Mouse (Mus musculus): ENCODE measurements at regions not wholly inside any gene's neighbourhood (a gene's known extent, or its start where the extent isn't known, plus 50 kb on each side); places are given as distances from the start of the nearest gene placed in this dataset.

DNA sequence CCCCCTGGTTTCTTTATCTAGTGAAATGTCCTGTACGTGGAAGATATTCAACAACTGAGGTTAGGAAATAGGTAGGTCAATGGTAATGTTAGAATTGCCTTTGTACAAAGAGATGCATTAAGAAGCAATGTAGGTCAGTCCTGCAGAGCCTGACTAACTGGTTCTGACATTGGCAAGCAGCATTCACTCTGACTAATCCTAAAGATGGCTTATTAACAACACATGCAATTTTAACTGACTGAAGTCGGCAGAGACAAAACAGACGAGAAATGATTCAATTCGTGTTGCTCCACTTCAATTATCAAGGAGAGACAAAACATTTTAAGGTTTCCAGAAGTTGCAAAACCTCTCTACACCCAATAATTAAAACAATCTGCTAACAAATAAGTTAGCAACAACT lies 470.0 kb upstream of the Cited2 start:
- in situ Hi-C loops (cut with MboI; ENCODE audit: low sequenced_read_pairs): no loop called here

DNA sequence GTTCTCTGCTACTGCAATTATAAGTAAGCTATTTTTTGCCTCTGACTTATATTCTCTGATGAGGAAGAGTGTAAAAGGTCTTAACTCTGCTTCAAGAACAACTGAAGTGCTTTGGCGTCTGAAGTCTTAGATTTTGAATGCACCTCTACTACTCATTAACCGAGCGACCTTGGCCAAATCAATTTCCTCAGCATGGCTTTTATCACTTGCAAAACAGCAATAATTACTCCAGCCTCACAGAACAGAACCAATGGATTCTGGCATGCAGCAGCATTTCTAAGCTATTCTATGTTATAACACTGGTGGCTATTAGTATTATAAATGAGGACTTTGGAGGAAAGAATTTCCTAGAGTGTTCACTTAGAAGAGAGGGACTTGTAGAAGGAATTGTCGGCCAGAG lies 462.9 kb upstream of the Cited2 start:
- in situ Hi-C loops (cut with MboI; ENCODE audit: low sequenced_read_pairs): no loop called here

DNA sequence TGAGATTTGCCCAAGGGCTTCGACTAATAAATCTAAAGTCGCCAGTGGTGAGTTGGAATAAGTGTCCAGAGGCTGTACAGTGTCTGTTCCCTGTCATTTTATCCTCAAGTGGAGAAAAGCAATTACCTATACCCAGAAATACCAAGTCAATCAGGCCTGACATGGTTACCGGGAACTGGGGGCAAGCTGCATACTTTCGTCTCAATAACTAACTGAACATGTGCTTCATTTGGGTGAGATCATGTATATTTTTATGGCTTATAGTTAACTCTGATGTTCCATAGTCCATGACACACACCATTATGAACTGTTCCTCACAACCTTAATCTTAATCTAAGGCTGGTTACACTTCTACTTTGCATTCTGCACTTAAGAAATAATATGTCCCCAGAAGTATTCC lies 462.4 kb upstream of the Cited2 start:
- in situ Hi-C loops (cut with MboI; ENCODE audit: low sequenced_read_pairs): no loop called here

DNA sequence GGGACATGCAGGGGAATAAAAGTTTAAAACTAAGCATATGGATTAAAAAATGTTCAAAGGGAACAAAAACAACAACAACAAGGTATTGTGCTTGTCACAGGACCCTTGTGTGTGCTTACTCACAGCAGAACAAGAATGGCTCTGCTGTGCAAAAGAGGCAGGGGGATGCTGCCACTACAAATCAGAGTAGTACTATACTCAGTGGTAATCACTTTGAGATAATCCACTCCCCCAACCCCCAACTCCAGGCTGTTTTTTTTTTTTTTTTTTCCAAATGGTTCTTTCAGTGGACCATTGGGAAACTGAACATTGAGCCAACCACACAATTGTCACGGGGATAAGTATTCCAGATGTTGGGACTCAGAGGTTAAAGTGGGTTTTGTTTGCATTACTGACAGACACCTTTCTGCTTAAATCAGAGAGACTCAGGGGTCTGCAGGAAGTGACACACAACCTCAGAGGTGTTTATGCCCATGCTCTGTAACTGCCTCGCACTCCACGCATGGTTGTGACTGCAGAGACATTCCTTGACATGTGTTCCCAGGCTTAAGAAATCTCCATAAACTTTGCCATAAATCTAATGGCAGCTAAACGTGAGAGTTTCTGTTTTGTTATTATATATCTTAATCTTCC lies 461.7 kb upstream of the Cited2 start:
- in situ Hi-C loops (cut with MboI; ENCODE audit: low sequenced_read_pairs): no loop called here

DNA sequence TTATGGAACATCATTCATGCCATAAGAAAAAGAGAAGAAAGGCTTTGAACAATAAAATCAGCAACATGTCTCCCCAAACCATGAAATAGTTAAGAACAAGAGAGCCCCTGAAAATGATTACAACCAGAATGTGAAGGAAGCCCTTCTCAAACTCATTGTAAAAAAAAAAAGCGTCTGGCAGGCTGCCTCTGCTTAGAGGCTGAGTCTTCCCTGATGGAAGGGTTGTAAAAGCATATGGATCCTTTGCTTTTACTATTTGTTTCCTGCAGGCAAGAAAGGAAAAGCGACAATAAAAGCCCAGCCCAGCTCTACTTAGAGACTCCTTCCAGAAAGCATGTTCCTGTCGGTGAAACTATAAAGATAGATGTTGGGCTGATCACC lies 461.2 kb upstream of the Cited2 start:
- in situ Hi-C loops (cut with MboI; ENCODE audit: low sequenced_read_pairs): no loop called here

DNA sequence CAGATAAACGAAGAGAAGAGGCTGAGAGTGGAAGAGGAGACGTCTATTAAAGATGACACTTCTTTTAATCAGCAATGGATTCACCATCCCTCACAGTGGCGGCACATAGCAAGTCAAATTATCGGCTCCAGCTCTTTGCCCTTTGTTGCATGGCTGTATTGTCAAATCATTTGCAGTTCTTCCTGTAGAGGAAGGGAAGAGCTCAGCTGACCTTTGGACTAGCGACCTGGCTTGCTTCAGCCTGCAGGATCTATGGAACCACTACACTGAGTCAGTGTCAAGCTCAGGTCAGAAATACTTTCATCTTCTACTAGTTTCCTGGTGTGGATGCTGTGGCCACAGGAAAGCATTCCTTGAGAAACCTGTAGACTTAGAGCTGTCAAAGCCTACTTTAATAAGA lies 450.4 kb upstream of the Cited2 start:
- in situ Hi-C loops (cut with MboI; ENCODE audit: low sequenced_read_pairs): no loop called here

DNA sequence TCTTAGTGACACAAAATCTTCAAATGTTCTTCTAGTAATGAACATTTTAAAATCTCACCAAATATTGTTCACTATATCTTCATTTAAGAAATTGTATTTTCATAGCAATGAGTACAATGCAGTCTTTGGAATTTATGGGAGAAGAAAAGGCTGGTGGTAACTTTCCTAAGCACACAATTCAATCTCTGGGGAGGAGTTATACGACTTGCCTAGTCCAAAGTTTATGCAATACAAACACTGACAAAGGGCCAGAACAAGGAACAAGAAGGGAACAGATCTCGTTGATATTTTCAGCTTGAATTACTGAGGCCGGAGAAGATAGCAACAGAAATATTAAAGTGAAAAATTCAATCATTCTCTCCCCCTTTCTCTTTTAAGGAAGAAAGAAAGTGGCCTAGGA lies 449.2 kb upstream of the Cited2 start:
- in situ Hi-C loops (cut with MboI; ENCODE audit: low sequenced_read_pairs): no loop called here

DNA sequence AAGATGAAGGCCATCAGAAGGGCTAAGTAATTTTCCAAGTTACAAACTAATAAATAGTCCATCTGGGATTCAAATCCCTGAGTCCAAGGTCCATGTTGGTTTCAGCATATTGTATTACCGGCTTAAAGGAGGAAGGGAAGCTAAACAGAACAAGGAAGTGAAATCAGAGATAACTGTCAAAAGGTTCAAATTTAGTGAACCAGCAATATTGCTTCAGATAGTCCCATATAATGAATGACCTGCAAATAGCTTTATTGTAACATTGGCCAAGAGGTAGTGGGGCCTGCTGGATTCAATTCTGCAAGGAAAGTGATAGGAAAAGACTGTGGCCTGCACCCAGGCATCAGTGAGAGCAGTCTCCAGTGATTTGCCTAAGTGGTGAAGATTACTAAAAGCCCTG lies 447.8 kb upstream of the Cited2 start:
- in situ Hi-C loops (cut with MboI; ENCODE audit: low sequenced_read_pairs): no loop called here

DNA sequence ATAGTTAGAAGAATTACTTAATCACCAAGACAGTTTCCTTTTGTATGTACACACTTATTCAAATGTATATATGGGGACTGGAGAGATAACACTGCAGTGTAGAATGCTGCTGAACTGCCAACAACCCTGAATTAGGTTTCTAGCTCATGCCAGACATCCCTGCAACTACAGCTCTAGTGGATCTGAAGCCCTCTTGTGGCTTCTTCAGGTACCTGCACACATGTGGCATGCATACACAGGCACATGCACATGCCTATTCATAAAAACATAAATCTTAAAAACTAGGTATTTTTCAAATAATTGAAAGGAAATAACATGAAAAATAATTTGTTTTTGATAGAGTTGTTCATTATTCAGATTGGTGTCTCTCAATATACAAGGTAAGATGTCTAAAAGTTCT lies 445.1 kb upstream of the Cited2 start:
- in situ Hi-C loops (cut with MboI; ENCODE audit: low sequenced_read_pairs): no loop called here

DNA sequence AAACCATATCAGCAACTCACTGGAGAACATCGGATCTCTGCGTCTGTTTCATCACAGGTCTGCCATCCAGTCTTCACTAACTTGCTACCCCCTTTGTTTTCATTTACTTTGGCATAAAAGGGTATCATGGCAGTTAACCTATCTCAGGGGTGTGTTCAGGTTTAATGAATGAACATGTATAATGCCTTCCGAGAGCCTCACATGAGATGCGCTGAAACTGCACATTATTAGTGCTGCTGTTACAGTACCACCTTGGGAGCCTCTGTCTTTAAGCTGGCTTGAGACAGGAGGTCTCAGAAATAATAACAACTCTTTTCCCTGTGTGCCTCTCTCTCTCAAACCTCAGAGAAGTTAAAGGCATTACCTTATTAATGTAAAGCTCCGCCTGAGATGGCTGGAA lies 438.2 kb upstream of the Cited2 start:
- in situ Hi-C loops (cut with MboI; ENCODE audit: low sequenced_read_pairs): no loop called here

DNA sequence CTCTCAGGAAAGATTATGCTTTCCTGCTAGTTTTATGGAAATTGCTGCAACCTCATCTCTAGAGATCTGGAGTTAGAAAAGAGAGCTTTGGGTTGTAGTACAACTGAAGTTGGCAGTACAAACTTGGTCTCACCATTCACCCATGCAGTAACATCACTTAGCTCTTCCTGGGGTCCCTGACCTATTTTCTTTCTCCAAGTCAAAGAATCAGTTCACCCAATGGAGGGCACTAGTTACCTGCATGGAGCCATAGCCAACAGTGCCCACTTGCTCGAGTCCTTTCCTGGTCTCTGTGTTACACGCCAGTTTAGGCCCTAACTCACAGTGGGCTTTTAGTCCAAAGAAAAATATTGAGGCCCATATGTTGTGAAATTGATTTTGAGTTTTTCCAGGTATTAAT lies 435.9 kb upstream of the Cited2 start:
- in situ Hi-C loops (cut with MboI; ENCODE audit: low sequenced_read_pairs): no loop called here

DNA sequence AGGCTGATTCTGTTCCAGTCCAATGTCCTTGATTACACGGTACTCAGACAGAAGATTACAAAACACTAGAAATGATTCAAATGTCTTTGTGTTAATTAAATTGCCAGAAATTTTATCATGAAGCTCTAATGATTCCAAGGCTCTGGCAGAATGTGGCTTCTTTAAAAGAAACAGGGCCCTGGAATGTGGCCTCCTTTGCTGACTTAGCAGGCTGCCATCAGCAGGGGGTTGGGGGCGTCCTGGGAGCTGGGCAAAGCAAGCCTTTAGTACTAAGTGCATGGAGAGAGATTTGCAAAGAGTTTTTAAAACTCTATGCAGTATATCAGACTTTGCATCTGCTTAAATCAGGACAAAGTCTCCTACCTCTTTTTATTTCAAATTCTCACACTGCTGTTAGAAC lies 434.8 kb upstream of the Cited2 start:
- in situ Hi-C loops (cut with MboI; ENCODE audit: low sequenced_read_pairs): no loop called here

DNA sequence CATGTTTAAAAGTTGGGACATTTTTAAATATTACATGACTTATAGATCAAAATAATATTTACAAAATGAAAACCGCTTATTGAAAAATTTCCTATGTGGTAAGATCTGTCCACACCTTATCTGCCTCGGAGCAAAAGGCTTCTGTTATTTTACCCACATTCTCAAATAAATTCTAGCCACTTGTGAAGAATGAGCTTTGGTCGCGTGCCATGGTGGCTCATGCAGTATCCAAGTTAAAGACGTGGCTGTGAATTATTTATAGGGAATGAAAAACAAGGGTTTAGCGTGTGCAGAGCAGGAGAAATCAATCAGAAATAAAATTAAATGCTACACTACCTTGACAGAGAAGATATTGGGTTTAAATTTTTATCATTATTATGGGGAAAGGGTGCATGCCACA lies 430.7 kb upstream of the Cited2 start:
- in situ Hi-C loops (cut with MboI; ENCODE audit: low sequenced_read_pairs): no loop called here

DNA sequence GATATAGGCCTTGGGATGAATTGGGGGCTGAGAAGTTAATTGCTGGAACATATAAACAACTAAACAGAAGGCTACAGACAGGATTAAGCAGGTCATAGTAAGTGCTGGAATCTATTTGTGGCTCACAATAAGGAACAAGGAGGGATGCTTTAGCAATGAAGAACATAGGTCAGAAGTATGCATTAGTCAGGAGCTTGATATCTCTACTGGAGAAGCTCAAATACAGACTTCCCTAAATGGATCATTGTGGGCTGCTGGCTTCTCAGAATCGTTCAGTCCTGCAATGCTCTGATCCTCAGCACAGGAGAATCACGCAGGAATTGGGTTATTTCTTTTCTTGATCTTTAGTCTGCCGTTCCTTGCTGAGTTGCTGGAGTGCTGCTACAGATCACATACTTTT lies 428.6 kb upstream of the Cited2 start:
- in situ Hi-C loops (cut with MboI; ENCODE audit: low sequenced_read_pairs): no loop called here

DNA sequence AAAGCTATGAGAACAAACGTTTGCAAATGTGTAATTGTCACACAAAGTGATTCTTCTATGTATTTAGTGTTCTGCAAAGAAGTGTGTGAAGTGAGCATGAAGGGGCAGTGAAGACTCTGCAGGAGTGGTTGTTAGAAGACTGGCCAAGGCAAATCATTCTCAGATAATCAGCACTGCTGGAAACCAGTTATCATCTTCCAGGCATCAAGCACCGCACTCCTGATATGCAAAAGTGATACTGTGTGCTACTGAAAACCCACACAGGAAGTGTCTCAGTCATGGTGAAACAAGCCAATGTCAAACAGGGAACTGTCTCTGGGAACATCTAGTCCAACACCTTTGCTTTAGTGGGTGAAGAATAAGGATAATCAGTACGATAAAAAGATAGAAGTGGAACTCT lies 427.9 kb upstream of the Cited2 start:
- in situ Hi-C loops (cut with MboI; ENCODE audit: low sequenced_read_pairs): no loop called here

DNA sequence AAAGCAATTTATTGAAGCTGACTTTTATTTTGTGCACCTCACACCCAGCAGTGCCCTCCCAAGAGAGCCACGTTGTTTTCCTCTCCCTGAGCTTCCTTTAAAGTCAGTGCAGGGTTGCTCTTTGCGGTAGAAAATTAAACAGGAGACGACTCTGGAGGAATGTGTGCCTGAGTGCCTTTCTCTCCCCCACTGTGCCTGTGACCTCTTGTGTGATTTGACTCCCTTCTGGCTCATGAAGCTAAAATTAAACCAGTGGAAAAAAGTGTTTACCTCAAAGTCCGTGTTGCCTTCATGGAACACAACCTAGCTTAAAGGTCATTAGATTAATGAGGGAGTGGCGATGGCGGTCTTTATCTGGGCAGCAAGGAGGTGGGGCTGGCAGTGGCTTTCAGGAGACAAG lies 423.4 kb upstream of the Cited2 start:
- in situ Hi-C loops (cut with MboI; ENCODE audit: low sequenced_read_pairs): no loop called here

DNA sequence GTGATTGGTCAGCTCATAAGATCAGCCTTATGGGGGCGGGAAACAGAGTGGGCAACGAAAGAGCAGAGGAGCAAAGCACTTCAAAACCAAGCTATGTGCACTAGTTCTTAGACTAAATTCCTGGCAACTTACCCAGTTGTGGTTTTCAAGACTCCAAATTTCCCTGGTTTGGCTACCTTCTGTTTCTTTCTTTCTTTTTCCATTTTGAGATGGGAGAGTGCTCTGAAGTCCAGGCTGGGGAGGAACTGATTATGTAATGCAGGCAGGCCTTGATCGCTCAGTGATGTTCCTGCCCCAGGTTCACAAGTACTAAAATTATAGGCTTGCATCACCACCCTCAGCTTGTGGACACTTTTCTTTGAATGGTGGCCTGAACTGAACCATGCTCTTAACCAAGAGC lies 396.3 kb upstream of the Cited2 start:
- in situ Hi-C loops (cut with MboI; ENCODE audit: low sequenced_read_pairs): no loop called here

DNA sequence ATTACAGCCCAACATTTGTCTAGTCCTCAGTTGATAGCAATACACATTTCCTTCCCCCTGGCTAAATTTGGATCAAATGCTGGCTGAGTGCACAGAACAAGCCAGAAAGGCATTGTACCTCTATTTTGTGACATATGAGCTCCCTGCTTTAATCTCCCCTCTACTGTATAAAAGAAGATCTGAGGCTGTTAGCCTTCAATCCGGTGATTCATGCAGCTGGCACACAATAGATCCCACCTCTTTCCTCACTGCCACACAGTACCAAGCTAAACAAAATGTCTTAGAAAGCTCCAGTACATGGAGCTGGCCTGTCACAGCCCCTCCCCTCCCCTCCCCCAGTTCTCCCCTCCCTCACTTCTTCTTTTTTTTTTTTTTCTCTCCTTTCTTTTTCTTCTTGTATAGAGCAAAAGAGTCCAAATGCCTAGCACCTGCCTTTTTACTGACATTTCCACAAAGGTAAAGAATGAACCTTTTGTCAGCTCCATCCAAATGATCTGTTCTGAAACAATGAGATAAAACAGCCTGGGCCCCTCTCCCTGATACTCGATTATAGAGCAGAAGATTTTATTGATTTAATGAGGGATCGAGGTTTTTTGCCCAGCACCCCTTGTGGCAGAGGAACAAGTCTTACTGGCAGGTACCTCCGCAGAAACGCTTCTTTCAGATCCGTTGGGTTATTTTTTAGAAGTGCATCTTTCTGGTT lies 392.0 kb upstream of the Cited2 start:
- in situ Hi-C loops (cut with MboI; ENCODE audit: low sequenced_read_pairs): no loop called here

DNA sequence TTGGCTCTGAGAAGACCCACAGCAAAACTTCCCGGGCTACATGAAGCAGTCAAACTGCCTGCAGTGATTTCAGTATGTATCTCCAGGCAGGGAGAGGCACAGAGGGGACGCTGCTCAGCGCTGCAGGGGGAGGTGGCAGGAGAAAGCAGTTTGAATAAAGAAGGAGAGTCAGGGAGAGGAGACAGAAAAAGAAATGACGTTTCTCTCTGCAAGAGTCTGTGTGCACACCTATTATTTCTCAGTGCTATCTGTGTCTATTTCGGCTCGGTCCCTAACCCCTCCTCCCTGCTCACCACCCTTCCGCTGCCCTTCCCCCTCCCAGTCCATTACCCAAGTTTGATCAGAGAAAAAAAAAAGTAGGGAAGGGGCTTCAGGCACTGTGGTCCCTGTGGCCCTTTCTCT lies 391.4 kb upstream of the Cited2 start:
- in situ Hi-C loops (cut with MboI; ENCODE audit: low sequenced_read_pairs): no loop called here

DNA sequence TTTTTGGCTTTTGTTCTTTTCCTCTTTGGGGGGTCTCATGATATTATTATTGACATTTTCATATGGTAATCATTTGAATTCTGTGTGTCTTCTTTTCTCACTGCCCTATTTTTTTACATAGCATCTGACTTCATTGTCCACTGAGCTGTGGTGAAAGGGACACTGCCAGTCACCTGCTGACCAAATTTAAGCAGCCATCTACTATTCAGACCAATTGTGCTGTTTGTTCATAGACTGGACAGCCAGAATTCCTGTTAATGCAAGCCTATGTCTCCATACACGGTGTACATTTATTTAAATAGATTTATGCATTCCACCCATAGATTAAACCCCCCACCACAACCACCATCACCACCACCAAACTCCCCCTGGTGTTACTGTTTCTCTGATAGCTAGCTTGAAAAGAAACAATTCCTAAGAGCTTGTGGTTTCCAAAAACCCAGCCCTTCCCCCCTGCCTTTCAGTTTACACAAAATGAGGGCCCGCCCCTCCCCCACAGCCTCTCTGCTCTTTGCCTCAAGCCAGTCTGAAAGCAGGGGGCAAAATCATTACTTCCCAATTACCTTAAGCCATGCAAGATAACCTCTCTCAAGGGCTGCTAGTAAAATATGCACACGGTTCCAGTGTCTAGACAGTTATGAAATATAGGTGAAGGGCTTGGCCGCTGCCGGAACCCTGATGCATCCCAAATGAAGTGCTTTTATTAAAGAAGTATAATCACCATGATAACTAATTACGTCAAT lies 390.8 kb upstream of the Cited2 start:
- in situ Hi-C loops (cut with MboI; ENCODE audit: low sequenced_read_pairs): no loop called here

DNA sequence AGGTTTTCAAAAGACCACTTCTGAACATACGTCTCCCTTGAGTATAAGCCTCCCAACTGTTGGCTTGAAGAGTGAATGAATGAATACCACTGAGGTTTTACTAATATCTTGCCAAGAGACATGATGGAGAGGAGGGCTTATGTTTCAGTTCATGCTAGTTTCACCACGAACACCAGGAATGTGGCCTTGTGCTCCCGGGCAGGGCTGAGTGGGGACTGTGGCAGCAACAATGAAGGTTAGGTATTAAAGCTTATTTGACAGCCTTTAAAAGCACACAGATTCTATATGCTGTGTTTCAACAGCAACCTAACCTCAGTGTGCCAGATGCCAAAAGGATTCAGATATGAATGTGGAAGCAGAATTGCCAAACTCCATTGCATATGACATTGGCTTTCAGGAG lies 390.0 kb upstream of the Cited2 start:
- in situ Hi-C loops (cut with MboI; ENCODE audit: low sequenced_read_pairs): no loop called here

DNA sequence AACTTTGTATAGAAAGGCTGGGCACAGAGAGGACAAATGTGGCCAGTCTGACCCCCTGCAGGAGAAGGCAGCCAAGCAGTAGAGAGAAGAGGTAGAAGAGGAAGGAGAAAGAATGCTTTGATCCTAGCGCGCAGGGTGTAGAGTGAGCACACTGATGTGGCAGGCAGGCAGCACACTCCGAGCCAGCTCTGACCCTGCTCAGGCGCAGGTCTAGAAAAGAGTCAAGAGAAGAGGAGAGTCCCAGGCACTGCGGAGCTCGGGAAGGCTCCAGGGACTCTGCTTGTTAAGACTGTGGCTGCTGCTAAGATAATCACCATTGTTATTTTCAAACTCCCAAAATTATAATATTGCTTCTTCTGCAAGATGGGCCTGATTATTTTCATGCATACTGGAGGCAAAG lies 389.3 kb upstream of the Cited2 start:
- in situ Hi-C loops (cut with MboI; ENCODE audit: low sequenced_read_pairs): no loop called here

All from CH12F3 (cell line).